Mouse (Mus musculus): Measurements from ENCODE around the gene Prr3.
"Not testable (repeated sequence)": the region's sequence is repeated elsewhere in the genome, so short reads cannot be mapped to it uniquely, and the experiment has no call there.

Prr3 gene

DNA sequence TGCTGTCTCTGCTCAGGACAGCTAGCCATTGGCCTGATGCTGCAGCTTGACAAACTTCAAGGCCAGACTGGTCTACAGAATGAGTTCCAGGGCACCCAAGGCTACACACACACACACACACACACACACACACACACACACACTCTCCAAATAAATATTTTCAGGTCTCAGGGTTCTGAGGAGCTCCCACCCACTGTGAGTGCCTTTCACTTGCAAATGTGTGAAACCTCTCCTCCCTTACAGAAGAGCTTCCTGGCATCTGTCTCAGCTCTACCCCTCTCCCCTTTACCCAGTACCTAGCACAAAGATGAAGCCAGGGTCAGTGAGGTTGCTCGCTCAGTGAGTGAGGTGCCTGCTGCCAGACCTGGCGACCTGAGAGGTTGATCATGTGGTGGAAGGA is 40.9 kb downstream of the Prr3 start:
- DNase-seq (ENCODE audit: low spot score in 2 of 2), result no peak

DNA sequence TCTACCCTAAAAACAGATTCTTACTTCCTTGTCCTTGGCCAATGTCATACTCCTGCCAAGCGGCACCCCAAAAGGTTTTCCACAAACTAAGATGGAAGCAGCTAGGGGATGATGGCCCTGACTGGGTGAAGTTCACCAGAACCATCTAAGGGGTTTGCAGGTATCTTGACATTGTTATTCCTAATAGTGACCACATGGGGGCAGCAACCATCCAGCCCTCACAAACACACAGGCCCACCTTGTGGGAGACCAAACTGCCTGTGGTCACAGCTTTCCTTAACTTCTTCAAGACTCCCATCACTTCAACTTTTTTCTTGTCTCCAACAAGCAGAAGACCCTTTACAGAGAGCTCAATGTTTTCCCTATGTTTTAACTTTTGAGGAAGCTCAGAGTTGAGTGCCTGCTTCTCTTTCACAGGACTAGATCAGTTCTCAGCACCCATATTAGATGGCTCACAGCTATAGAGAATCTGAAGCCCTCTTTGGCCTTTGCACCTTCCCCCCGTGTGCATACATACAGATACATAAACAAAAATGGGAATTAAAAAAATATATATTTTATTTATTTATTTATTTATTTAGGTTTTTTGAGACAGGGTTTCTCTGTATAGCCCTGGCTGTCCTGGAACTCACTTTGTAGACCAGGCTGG is 42.2 kb downstream of the Prr3 start:
- DNase-seq (ENCODE audit: low spot score in 2 of 2), result peak in 1 of 2 experiments; percentile 60

DNA sequence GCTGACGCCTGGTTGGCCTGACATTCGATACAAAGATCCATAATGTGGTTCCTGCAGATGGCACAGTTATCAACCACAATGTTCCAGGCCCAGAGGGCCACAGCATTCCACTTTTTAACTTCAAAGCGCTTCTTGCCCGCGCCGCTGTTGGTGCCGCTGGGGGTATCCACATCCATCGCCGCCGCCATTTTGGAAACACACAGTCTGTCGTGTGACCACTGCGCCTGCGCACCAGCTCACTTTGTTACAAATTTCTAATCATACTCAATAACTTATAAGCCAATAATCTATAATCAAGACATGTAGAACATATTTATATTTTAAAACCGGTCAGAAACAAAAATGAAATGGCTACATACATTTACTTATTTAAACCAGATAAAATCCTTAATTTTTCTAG is 44.3 kb downstream of the Prr3 start:
- DNase-seq (ENCODE audit: low spot score in 2 of 2), result not testable (repeated sequence)

DNA sequence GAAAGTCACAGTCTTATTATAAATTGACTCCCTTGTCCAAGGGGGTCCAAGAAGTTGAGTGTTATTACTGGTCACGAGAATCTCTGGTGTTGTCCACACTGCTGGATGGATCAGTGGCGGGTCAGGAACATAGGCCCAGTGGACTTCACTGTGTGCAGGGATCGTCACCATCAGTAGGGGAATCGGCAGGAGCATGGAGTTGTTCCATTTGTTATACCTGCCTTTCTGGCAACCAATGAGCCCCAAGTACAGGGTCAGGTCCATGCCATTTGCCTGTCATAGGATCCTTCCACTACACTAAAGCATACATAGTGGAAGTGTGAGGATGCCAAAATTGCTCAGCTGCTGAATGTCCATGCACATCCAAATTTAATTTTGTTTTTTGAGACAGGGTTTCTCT is 47.4 kb downstream of the Prr3 start:
- no peak for DNase-seq (ENCODE audit: low spot score in 2 of 2)

DNA sequence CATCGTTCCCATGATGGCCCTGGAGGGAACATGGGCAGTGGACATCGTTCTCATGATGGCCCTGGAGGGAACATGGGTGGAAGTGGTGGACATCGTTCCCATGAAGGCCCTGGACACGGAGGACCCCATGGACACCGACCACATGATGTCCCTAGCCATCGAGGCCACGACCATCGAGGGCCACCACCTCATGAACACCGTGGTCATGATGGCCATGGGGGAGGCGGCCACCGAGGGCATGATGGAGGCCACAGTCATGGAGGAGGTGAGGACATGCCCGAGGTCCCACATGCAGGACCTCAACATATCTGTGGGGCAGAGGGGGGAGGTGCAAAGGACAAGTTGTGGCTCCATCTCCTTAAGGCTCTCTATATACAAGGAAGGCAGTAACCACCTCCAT is 49.4 kb downstream of the Prr3 start:
- no peak for DNase-seq (ENCODE audit: low spot score in 2 of 2)

DNA sequence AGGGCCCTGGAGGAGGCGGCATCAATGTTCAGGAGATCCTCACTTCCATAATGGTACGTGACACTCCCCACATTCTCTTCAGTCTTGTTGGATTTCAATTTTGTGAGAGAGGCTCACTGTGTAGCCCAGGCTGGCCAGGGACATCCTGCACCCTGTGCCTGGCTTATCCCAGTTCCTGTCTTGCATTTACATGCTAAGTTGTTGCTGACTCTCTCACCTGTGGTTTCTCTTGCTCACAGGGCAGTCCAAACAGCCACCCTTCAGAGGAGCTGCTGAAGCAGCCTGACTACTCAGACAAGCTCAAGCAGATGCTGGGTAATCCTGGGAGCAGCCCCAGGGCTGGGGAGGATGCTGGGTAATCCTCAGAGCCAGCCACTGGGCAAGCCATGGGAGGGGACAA is 50.5 kb downstream of the Prr3 start:
- DNase-seq (ENCODE audit: low spot score in 2 of 2), result no peak

DNA sequence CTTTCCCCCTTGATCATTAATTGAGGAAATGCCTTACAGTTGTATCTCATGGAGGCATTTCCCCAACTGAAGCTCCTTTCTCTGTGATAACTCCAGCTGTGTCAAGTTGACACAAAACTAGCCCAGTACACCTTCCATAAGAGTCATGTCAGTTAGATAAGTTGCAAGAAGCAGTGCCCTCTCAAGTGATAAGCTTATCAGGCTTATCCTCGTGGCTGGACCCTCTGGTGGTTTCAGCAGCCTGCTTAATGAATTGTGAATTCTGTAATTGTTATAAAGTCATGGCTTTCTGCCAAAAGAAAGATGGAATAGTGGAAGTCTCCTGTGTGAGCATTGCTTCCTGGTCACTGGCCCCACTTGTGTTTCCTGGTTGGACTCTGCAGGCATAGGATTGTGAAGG is 52.6 kb downstream of the Prr3 start:
- DNase-seq (ENCODE audit: low spot score in 2 of 2), result peak in 1 of 2 experiments; percentile 3

DNA sequence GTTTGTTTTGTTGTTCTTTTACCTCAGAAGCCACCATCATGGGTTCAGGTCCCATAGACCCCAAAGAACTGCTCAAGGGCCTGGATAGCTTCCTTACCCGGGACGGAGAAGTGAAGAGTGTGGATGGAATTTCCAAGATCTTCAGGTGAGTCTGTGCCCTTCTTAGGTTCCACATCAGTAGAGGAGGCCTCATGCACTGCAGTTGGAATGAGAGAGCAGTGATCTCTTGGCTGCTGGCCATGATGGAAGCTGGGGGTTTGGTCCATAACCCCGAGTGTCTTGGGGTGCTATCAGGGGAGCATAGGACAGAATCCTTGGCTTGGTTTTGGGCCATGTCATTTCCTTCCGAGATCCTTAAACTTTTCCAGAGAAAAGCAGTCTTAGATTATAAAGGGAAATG is 56.8 kb downstream of the Prr3 start:
- DNase-seq (ENCODE audit: low spot score in 2 of 2), result no peak

DNA sequence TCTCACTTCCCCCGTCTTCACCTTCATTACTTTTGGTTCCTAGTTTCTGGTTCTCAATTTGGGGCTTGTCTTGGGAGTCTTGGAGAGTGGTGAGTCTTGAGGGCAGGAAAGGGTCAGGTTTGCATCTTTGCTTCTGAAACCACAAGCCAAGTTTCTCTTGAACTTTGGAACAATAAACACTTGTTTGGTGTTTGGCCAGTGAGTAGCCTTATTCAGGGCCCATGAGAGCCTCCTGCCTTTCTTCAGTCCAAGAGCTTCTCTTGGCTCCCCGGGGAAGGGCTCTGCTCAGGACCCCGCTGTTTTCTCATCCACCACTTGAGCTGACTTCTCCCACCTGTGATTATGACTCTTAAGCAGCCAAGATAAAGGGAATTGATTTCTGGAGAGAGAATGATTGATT is 57.5 kb downstream of the Prr3 start:
- DNase-seq (ENCODE audit: low spot score in 2 of 2), result no peak

All from spleen, postnatal 10 days (tissue).